Mouse (Mus musculus) common myeloid progenitor, adult 5-6 weeks (primary cell): ENCODE results near the gene Atp5mpl. TPM values are rescaled to one million over a fixed set of nuclear protein-coding genes. Genes with fewer than 3 reads are reported as not detected.

ENCODE experiments used
- ATAC-seq: replicated peaks from 2 replicates; pipeline ENCODE4 v1.8.0; 2016; ENCODE audit warnings: low read depth, mild to moderate bottlenecking, moderate TSS enrichment, inconsistent platforms; ENCODE audit not compliant: poor library complexity, severe bottlenecking
- total RNA-seq: library from RNA; stranded (forward); fragments of 200-1000, 187-1606 nt; gene quantifications from 2 replicates; pipeline ENCODE4 v1.2.3, GENCODE M21; 2017

Atp5mpl gene
- total RNA-seq, 1 experiment from 2014 or later, result 466 TPM

GRCm38 (mm10) chr12:111916514-111917217 is 50.1 kb downstream of the Atp5mpl start:
- ATAC-seq, result no peak

GRCm38 (mm10) chr12:111915781-111916180 is 51.0 kb downstream of the Atp5mpl start:
- ATAC-seq, result no peak

GRCm38 (mm10) chr12:111914031-111914430 is 52.7 kb downstream of the Atp5mpl start:
- peak; percentile 67 for ATAC-seq

- no peak for ATAC-seq
Measured at GRCm38 (mm10) chr12:111912802-111913201, 54.0 kb downstream of the Atp5mpl start.

GRCm38 (mm10) chr12:111911796-111912195 is 55.0 kb downstream of the Atp5mpl start:
- no peak for ATAC-seq

Other genes with a start within 250 kb of the Atp5mpl start
- gene Klc1, start 208.1 kb downstream of the Atp5mpl start, total RNA-seq, result 39.2 and 98.8 TPM in 2 replicates
- 6.6 and 8.4 TPM in 2 replicates for gene Xrcc3, start 153.1 kb downstream of the Atp5mpl start, total RNA-seq
- 8.4 and 12.3 TPM in 2 replicates for gene Zfyve21, start 152.8 kb downstream of the Atp5mpl start, total RNA-seq
- 12.7 and 18.3 TPM in 2 replicates for gene Ppp1r13b, start 58.9 kb downstream of the Atp5mpl start, total RNA-seq
- 0.09 TPM in 1 of 2 replicates, not detected in the other for gene Tdrd9, start 4.6 kb upstream of the Atp5mpl start, total RNA-seq
- gene Rd3l, start 14.3 kb upstream of the Atp5mpl start, total RNA-seq, result not detected in 2 replicates
- gene Aspg, start 139.7 kb upstream of the Atp5mpl start, total RNA-seq, result not detected in 2 replicates
- not detected in 2 replicates for gene Kif26a, start 179.2 kb upstream of the Atp5mpl start, total RNA-seq